Mouse (Mus musculus) liver, postnatal 0 days (tissue): ENCODE measurements around the gene Cdc42ep2. TPM values are rescaled to one million over a fixed set of nuclear protein-coding genes. Genes with fewer than 3 reads are reported as not detected.
A peak's percentile ranks its signal among the peaks of the same experiment; 100 is the strongest.

Experiments used
- ATAC-seq: fragments of 200-750 bp; cut with Nextera tagmentation; 2 replicates; pipeline ENCODE4 v1.8.0; 2017; ENCODE audit warnings: mild to moderate bottlenecking, moderate library complexity
- DNase-seq: peaks from one replicate; pipeline ENCODE4 v3.0.0-alpha.2; 2016
- H3K27ac ChIP-seq: fragments of 300-500 bp; sonication (generic); 2 replicates; pipeline ENCODE4 v1.5.1; 2014; ENCODE audit warnings: antibody characterized with exemption, moderate library complexity, mild to moderate bottlenecking, low read depth
- H3K27me3 ChIP-seq: fragments of 300-500 bp; sonication (generic); 2 replicates; pipeline ENCODE4 v1.6.1; 2014; ENCODE audit warnings: low read length, control low read depth, mixed read lengths; ENCODE audit not compliant: insufficient read depth
- H3K36me3 ChIP-seq: fragments of 300-500 bp; sonication (generic); replicated peaks from 2 replicates; pipeline ENCODE4 v1.6.1; 2014; ENCODE audit warnings: mild to moderate bottlenecking, control low read depth, low read length, moderate library complexity, mixed read lengths; ENCODE audit not compliant: insufficient read depth
- H3K4me1 ChIP-seq: fragments of 300-500 bp; sonication (generic); 2 replicates; pipeline ENCODE4 v1.6.1; 2014; ENCODE audit warnings: antibody characterized with exemption, mild to moderate bottlenecking, control low read depth; ENCODE audit not compliant: insufficient read depth
- H3K4me2 ChIP-seq: fragments of 300-500 bp; sonication (generic); 2 replicates; pipeline ENCODE4 v1.6.1; 2014; ENCODE audit warnings: low read depth, mild to moderate bottlenecking, low read length, moderate library complexity, mixed read lengths
- H3K4me3 ChIP-seq: fragments of 300-500 bp; sonication (generic); 2 replicates; pipeline ENCODE4 v1.5.1; 2014; ENCODE audit warnings: low read depth, low read length
- H3K9ac ChIP-seq: fragments of 300-500 bp; sonication (generic); replicated peaks from 2 replicates; pipeline ENCODE4 v1.6.1; 2014; ENCODE audit warnings: mild to moderate bottlenecking, moderate library complexity
- H3K9me3 ChIP-seq: fragments of 300-500 bp; sonication (generic); 2 replicates; pipeline ENCODE4 v1.6.1; 2016; ENCODE audit warnings: mild to moderate bottlenecking, control low read depth, low read length, mixed read lengths
- CTCF ChIP-seq: sonication (generic); IDR thresholded peaks from 2 replicates; pipeline ENCODE4 v1.5.1; 2016; ENCODE audit warnings: antibody characterized with exemption, low read depth
- EP300 ChIP-seq: IDR thresholded peaks from 2 replicates; pipeline ENCODE4 v1.6.1; 2016; ENCODE audit warnings: antibody characterized with exemption, low read depth, mild to moderate bottlenecking
- WGBS: fragments of 180-500 bp; shearing (Covaris S2); extraction: QIAGEN DNeasy Blood & Tissue Kit; methylation state at CpG from one replicate; pipeline ENCODE4 v1.1.7; 2014; ENCODE audit not compliant: insufficient replicate concordance; 5-methylcytosine and 5-hydroxymethylcytosine counted together
- polyA plus RNA-seq: library from polyadenylated mRNA; unstranded; fragments of >200 nt; fragmentation: Nextera tagmentation; extraction: Ambion mirVana; gene quantifications from 2 replicates; pipeline ENCODE4 v1.2.1, GENCODE M21; 2015

Cdc42ep2 gene
- polyA plus RNA-seq, 1 experiment from 2014 or later: 3.0 TPM

DNA sequence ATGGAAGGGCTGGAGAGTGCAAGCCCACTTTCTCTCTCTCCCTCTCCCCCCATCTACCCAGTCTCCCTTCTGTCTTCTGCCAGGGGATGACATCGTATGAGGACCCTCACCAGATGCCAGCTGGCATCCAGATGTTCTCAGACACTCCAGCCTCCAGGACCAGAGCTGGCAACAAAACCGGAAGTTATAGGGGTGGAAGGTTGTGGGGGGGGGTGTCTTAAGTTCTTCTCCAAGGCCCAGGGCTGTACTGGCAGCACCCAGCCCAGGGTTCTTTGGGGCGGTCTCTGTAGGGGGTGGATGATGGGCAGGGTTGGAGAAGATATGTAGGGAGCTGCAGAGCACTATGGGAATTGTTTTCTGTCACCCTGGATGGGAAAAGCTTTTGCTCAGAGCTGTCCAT is 3.9 kb upstream of the Cdc42ep2 start:
- Histone ChIP-seq H3K4me1 (peaks cover 33% of the 10 kb centered on the region), H3K27me3 (no peaks in the 10 kb centered on the region; the same call in 1 of the 2 replicates), H3K27ac (no peak overlapping the region), H3K4me3 (no peak overlapping the region), H3K9ac (no peak overlapping the region), H3K4me2 (no peak overlapping the region), H3K36me3 (no peaks in the 10 kb centered on the region), H3K9me3 (no peaks in the 10 kb centered on the region)
- TF ChIP-seq CTCF (no peak), EP300 (no peak)
- DNase-seq: no peak
- 68% methylated on average over 3 of the region's 3 CpGs for WGBS
- ATAC-seq: no peak

DNA sequence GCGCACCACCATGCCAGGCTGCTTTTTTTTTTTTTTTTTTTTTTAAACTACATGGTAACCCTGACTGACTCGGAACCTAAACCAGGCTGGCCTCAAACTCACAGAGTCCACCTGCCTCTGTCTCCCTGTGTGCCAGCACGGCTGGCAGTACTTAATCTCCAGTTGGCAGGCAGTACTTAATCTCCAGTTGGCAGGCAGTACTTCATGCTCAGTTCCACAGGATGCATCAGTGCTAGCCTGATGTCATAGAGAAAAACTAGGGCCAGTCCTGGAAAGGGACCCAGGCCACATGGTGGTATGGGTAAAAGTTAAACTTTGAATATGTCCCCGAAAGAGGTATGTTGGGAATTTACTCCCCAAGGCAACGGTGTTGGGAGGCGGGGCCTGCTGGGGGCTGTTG is 3.5 kb upstream of the Cdc42ep2 start:
- H3K36me3 ChIP-seq: no peaks in the 10 kb centered on the region
- no peak for TF ChIP-seq CTCF
- no peak for TF ChIP-seq EP300
- no peak overlapping the region for H3K4me2 ChIP-seq
- no peaks in the 10 kb centered on the region; the same call in 1 of the 2 replicates for H3K27me3 ChIP-seq
- peaks cover 35% of the 10 kb centered on the region for H3K4me1 ChIP-seq
- 65% methylated on average over 6 of the region's 6 CpGs for WGBS
- H3K9ac ChIP-seq: no peak overlapping the region
- no peaks in the 10 kb centered on the region for H3K9me3 ChIP-seq
- no peak overlapping the region for H3K27ac ChIP-seq
- no peak overlapping the region for H3K4me3 ChIP-seq
- ATAC-seq: no peak
- DNase-seq: no peak

DNA sequence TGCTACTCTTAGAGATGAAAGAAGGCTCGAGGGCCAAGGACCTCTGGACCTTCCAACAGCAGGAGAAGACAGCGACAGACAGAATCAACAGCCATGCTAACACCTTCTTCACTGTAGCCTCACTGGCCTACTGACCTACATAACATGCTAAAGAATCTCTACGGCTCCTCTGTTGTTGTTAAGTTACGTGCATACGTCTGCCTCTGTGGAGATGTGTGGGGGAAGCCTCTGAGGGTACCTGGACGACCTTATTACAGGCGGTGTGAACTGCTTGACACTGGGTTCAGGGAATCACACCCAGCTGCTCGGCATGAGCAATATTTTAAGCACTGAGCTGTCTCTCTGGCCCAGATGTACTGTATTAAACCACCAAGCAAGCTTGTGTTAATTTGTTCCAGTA is 2.9 kb upstream of the Cdc42ep2 start:
- Histone ChIP-seq H3K27me3 (no peaks in the 10 kb centered on the region; the same call in 1 of the 2 replicates), H3K4me1 (peaks cover 40% of the 10 kb centered on the region), H3K27ac (no peak overlapping the region), H3K4me3 (no peak overlapping the region), H3K36me3 (no peaks in the 10 kb centered on the region), H3K9ac (no peak overlapping the region), H3K4me2 (no peak overlapping the region), H3K9me3 (no peaks in the 10 kb centered on the region)
- WGBS: 79% methylated on average over 8 of the region's 8 CpGs
- no peak for DNase-seq
- no peak for TF ChIP-seq EP300
- TF ChIP-seq CTCF: no peak
- no peak for ATAC-seq

GRCm38 (mm10) chr19:5927026-5927425 is 2.4 kb upstream of the Cdc42ep2 start:
- no peak for ATAC-seq
- Histone ChIP-seq H3K9me3 (no peaks in the 10 kb centered on the region), H3K4me1 (peaks cover 45% of the 10 kb centered on the region), H3K27me3 (no peaks in the 10 kb centered on the region; the same call in 1 of the 2 replicates), H3K9ac (no peak overlapping the region), H3K36me3 (no peaks in the 10 kb centered on the region), H3K4me2 (no peak overlapping the region), H3K27ac (no peak overlapping the region), H3K4me3 (no peak overlapping the region)
- TF ChIP-seq CTCF (no peak), EP300 (no peak)
- 71% methylated on average over 11 of the region's 11 CpGs for WGBS
- no peak for DNase-seq

GRCm38 (mm10) chr19:5925311-5925855 is 767 bp upstream of the Cdc42ep2 start:
- Histone ChIP-seq H3K4me3 (peak overlapping the region; percentile 69), H3K4me1 (peaks cover 48% of the 10 kb centered on the region), H3K27me3 (no peaks in the 10 kb centered on the region; the same call in 1 of the 2 replicates), H3K27ac (peak overlapping the region; percentile 66; the same call in 1 of the 2 replicates), H3K9me3 (no peaks in the 10 kb centered on the region), H3K9ac (peak overlapping the region; percentile 37; the same call in 1 of the 2 replicates), H3K4me2 (peak overlapping the region; percentile 100), H3K36me3 (no peaks in the 10 kb centered on the region)
- no peak for TF ChIP-seq CTCF
- no peak for DNase-seq
- 29% methylated on average over 11 of the region's 11 CpGs for WGBS
- ATAC-seq: no peak

DNA sequence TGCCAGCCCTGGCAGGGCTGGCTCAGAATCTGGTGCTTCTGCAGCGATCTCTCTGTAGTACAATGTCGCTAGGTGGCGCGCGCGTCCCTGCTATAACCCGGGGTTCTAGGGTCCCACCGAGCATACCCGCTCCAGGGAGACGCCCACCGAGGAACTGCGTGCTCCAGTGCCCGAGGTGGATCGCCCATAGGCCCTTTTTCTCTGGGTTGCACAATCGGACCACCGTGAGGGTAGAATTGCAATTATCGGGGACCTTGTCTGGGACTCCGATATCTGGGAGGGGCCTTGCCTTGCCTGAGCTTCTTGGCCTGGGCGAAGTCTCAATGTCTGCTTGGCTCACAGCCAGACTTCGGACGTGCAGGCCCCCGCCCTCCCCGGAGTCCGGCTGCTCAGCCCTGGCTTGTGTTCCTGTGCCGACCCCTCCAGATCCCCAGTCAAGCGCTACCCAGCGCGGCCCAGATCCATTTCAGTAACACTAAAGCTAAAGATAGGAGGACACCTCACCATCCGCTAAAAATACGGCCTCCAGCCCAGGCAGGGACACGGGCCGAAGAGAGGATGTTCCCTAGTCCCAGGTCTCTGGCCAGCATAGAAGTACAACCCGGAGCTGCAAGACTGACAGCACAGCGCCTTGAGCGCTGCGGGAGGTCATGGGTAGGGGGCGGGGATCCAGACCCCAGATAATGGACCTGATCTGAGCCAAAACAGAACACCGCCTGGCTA is 465 bp downstream of the Cdc42ep2 start:
- H3K4me2 ChIP-seq: peak overlapping the region; percentile 100
- ATAC-seq (peak; percentile 14), DNase-seq (peak; percentile 93)
- peaks cover 40% of the 10 kb centered on the region for H3K4me1 ChIP-seq
- peak overlapping the region; percentile 71 for H3K9ac ChIP-seq
- no peaks in the 10 kb centered on the region for H3K9me3 ChIP-seq
- peak overlapping the region; percentile 76 for H3K27ac ChIP-seq
- no peaks in the 10 kb centered on the region; the same call in 1 of the 2 replicates for H3K27me3 ChIP-seq
- under 1% methylated on average over 38 of the region's 38 CpGs for WGBS
- TF ChIP-seq CTCF (peak; percentile 90), EP300 (0 out of 2 replicates have a peak, but pooled peaks have one; percentile 15)
- peak overlapping the region; percentile 69 for H3K4me3 ChIP-seq
- H3K36me3 ChIP-seq: no peaks in the 10 kb centered on the region
